Mouse (Mus musculus): ENCODE results near the gene Tgm1.
A peak's percentile ranks its signal among the peaks of the same experiment; 100 is the strongest.

Tgm1 gene

DNA sequence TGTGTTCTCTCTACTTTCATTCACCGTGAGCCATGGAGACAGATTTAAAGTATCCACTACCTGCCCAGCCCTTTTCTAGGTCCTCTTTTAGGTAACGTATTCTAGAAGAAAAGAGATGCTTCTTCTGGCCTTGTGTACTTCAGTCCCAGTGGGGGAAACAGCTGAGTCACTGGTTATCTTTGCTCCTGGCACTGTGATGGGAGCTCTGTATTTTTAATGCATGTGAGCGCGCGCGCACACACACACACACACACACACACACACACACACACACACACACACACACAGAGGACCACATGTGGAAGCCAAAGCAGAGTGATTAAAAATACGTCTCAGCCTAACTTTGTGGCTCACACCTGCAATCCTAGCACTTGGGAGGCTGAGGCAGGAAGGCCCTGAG lies 9.7 kb upstream of the Tgm1 start:
- no peak for DNase-seq (ENCODE audit: low spot score in 2 of 2)

DNA sequence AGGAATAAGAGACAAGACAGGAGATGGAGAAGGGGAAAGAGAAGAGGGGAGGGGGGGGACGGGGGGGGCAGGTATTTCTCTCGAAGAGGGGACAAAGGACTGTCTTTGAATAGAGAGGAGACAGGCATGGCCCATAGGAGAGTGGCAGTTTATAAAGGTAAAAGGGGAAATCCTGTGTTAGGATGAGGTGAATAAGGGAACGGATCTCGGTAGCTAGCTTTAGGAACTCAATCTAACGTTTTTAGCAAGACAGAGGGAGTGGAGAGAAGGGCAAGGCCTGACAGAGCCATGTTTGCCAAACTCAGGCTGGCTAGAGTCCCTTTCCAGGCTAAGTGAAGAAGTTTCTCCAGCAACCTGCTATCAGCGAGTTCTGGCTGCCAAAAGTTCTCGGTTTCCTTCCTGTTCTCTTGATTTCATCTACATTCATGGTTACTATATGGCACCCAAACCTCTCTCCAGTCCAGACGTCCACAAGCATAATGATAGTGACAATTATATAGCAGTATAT lies 8.8 kb upstream of the Tgm1 start:
- no peak for DNase-seq (ENCODE audit: low spot score in 2 of 2)

DNA sequence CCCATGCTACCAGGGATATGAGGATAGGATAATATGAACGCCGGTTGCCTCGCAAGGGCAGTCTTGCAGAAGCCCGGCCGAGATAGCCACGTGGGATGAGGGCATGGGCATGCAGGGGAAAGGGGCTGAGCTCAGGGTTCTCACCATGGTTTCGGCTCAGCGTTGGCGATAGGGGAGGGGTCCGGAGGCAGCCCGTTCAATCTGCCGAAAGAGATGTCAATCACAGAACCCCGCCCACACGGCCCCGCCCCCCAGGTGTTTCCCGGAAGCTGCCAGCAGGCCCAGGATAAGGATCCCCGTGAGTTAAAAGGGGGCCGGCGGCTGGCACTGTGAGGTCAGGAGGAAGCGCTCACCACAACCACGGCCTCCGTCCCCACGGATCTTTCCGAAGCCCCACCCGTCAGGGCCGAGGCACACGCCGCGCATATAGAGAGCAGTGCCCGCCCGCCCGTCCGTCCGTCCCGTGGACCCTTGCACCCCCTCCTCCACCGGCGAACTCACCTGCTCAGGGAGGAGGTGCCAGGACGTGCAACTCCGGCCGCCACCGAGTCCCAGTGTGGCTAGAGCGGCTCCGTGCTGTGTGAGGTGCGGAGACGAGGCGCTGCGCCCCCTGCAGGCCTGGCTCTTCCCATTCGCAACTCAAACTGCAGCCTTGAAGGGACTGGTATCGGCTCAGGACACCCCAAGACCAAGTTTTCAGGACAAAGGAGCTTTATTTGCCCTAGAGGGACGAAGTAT lies 8.1 kb upstream of the Tgm1 start, which contains the start of gene Rabggta:
Gene Rabggta, minus strand, starts transcription at position 564 of the 738 bp plus-strand sequence.
- DNase-seq (ENCODE audit: low spot score in 2 of 2): peak; percentile 85 to 90

DNA sequence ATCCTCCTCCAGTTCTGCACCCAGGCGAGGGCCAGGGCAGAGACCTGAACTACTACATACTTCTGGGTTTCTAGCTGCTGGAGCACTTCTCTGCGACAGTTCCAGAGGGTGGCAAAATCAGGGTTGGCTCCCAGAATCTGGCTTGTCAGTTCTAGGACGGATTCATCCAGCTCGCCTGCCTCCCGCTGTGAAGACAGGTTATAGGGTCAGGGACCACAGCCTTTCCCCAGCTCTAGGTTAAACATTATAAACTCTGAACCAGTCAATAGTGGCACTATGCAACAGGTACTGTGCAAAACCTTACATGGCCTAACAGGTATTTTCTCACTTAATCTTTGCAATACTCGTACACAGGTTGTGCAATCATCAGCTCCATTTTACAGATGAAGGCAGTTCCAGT lies 7.3 kb upstream of the Tgm1 start:
- DNase-seq (ENCODE audit: low spot score in 2 of 2): no peak

DNA sequence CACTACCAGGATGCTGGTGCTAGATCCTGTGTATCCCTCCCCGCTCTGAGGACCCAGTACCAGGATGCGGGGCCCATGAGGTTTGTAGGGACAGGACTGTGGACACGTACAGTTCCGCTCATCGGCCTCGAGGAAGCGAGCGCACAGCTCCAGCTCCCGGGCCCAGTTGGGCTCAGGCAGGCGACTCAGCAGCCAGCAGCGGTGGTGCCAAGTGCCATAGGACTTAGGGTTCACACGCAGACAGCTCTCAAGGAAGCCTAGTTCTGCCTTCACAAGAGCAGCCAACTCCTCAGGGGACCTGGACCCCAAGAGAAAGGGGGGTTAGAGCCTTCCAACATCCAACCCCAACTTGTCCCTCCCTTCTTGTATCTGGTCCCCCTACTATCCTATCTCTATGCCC lies 6.9 kb upstream of the Tgm1 start:
- no peak for DNase-seq (ENCODE audit: low spot score in 2 of 2)

DNA sequence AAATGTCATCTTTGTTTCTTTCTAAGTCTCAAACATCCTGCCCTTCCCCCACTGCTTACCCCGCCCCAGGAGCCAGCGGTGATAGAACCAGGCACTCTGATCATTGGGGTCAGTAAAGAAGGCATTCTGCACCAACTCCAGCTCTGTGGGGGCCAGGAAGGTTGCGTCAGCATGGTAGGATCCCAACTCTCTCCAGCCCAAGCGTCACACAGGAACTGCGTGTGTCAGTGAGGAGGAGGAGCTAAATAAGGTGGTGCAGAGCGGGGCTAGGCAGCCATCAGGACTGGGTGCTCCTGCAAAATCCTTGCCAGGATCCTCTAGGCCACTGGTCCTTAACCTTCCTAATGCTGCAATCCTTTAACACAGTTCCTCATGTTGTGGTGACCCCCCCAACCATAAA lies 6.0 kb upstream of the Tgm1 start:
- DNase-seq (ENCODE audit: low spot score in 2 of 2): no peak

DNA sequence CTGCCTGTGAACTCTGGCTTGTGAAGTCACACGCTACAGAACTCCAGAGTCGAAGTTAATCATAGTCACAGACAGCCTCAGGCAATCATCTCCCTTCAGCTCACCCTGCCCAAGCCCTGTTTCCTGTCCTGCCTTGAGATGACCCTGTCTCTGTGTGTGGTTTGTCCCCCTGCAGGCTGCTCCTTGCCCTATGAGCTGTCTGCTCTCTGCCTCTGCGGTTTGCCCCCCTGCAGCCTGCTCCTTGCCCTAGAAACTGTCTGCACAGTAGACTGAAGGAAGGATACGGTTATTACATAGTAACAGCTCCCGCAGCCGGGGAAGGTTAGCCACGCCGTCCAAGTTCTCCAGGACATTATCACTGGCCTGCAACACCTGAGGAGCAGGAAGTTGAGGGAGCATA lies 3.2 kb upstream of the Tgm1 start:
- no peak for DNase-seq (ENCODE audit: low spot score in 2 of 2)

DNA sequence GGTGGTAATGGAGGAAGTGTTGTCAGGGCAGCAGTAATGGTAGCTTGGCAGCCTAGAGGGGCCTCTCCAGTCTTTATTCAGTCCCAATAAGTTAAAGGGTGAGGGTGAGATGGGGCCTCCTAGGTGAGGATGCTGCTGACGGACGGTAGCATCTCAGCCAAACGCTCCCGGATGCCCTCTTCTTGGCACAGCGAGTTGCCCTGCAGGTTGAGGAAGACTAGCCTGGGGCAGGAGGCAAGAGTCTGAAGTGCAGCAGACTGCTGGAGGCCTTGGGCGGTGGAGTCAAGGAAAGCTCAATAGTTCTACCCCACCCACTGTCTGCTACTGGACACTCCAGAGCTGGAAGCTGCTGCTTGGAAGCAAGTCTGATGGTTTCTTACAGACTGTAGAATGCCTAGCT lies 2.5 kb upstream of the Tgm1 start:
- DNase-seq (ENCODE audit: low spot score in 2 of 2): no peak

DNA sequence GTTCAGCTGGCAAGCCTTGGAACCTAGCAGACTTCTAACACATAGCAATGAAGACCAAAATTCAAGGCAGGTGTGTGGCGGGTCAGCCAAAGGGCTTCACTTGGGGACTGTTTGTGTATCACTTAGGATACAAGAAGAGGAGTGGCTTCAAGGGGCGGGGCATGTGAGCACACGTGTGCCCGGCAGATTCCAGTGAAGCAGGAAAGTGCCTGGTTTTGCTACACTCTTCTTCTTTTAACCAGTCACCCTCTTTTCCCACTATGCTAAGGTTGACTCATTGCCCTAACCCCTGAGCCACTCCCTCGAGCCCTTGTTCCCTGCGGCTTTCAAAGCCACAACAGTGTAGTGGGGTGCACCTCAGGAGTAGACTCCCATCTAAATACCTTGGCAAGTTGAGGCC lies 1.2 kb upstream of the Tgm1 start:
- no peak for DNase-seq (ENCODE audit: low spot score in 2 of 2)

DNA sequence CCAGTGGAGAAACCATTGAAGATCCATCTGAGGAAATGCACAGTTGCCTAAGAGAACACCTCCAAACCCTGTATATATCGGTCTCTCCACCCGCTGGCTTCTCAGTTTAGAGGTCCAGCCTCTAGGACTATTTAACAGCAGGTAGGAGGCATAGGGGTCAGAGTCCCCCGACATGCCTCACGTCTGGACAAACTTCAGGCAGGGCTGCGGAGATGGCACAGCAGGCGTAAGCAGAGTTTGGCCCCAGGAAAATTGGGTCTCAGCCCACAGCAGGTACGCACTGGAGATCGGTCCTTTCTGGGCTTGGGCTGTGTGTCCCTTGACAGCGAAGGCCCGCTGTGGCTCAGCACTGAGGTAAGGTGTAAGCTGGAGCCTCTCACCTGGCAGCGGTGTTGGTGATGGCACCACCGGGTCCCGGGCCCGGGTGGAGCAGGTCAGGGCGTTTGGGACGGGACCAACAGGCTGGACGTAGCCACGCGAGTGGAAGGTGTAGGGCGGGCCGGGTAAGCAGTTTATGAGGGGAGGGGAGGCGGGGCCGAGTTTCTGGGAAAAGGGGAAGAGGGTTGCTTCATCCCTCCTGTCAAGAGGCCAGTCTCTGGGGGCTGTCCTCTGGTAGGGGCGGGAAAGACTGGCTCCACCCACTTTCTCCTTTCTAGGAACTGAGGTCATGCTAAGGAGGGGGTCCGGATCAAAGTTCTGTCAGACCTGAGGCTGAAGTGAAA lies 558 bp downstream of the Tgm1 start:
- DNase-seq (ENCODE audit: low spot score in 2 of 2): no peak

DNA sequence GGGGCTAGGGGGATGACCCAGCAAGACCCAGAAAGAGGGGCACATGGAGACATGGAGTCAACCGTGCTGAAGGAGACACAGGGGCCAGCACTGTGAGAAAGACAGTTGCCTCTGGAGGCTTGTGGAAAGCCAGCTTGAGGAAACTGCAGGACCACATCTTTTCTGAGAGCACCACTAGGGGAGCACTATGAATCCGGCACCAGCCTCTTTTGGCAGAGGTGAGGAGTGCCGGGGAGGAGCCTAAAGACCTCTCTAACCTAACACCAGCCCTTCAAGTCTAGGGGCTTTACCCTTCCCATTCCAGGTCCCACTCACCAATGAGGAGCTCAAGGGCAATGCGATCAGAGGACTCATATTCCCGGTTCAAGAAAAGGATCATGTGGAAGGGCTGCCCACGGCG lies 1.9 kb downstream of the Tgm1 start:
- DNase-seq (ENCODE audit: low spot score in 2 of 2): no peak

DNA sequence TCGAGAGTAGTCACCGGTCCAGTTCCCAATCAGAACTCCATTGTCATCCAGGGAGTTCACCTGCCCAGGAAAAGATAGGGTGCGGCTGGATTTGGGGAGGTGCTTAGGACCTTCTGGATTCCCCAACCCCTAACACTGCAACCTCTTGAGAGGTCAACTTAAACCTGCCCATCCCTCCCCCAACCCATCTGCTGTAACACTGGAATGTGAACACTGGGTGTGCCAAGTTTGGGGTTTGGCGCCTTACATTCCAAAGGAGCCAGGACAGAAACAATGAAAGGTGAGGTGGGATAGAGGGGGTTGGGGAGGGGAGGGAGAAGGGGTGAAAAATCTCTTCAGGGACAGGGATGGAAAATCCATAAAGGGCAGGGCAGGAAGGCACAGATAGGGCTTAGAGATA lies 4.2 kb downstream of the Tgm1 start:
- no peak for DNase-seq (ENCODE audit: low spot score in 2 of 2)

DNA sequence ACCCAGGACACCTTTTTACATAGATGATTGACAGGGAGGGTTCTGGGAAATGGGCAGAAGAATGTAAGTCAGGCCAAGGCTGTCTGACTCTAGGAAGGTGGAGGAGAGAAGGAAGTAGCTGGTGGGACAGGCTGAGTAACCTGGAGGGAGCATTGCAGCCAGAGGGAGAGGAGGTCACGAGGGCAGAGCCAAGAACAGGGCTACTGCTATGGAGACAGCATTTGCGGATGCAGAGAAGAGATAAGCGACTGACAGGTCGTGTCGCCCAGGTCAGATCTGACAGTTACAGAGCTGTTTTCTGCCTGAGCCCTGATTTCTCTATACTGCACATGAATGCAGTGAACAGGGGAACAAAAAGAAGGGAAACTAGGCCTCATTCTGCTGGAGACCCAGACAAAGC lies 6.3 kb downstream of the Tgm1 start:
- no peak for DNase-seq (ENCODE audit: low spot score in 2 of 2)

DNA sequence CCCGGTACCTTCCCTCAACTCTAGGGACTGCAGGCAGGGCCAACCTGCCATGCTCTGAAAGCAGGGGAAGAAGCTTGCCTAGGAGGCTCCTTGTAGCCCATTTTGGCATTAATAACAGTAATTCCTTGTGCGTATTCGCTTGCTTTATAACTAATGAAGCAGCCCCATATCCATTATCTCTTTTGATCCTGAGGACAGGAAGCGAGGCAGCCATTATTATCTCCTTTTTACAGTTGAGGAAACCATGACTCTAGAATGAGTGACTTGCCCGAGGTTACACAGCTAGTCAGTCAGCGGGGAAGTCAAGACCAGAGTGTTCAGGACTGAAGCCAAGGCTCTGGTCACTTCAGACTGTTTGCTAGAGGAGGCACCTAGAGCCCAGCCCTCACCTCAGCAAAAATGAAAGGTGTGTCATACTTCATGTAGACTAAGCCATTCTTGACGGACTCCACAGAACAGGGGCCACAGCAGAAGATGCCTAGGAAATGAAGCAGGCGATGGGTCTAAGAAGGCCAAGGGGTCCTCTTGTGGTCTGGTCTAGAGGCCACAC lies 7.6 kb downstream of the Tgm1 start:
- no peak for DNase-seq (ENCODE audit: low spot score in 2 of 2)

DNA sequence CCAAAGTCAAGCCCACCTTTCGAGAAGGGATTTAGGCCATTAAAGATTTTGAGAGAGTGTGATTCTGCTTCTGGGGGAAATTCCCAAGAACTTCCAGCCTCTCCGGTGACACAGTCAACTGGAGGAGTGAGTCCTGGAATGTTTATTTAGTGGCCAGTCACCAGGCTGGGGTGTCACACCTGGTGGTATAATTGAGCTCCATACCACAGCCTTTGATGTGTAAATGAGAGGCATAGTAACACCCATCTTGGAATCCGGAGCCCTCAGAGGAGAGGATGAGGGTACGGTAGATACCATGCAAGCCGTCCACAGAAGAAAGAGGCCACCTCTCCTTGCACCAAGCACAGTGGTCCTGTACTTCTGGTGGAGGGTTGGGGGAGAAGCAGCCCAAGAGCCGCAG lies 11.0 kb downstream of the Tgm1 start:
- DNase-seq (ENCODE audit: low spot score in 2 of 2): no peak

DNA sequence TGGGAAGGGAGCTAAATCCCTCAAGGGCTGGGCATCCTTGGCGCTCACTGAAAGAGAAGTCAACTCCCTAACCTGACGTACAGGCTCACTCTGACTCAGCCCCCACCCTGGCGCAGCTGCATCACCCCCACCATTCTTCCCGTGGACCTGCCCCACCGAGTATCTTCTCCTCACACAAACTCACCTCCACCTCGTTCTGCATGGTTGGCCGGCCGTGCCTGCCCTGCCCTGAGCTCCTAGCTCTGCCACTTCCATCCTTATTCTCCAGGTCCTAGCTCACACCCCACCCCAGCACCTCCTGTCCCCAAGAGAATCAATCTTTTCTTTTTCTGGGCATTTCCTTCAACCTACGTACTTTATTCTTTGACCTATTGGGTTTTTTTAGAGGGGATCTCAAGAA lies 12.6 kb downstream of the Tgm1 start:
- DNase-seq (ENCODE audit: low spot score in 2 of 2): no peak

DNA sequence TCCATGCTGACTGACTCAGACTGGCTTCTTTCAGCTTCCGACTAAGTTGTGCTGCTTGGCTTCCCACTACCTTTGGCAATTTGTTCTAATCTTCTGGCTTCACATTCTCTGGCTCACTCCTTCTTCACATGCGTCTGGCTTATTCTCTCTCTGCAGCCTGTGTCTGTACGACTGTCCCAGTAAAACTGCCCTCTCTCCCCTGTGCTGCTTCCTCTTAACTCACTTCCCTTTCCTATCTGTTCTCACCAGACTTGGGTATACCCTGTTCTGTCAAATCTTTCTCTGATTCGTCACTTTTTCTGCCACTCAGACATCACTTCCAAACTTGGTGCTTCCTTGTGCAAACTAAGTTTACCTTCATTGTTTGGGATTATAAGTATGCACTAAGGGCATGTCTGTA lies 16.5 kb downstream of the Tgm1 start:
- no peak for DNase-seq (ENCODE audit: low spot score in 2 of 2)

DNA sequence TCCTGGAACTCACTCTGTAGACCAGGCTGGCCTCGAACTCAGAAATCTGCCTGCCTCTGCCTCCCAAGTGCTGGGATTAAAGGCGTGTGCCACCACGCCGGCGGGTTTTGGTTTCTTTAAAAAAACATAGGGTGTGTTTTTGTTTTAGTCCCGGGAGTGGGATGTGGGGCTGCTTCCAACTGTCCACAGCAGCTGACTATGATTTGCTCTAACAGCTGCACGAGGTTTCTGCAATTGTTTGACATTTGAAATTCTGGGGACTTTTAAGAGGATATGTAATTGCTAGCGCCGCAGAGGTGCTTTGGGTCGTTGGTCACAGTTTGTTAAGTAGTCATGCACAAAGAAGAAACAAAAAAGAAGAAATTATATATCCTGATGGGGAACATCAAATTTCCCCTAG lies 24.3 kb downstream of the Tgm1 start:
- DNase-seq (ENCODE audit: low spot score in 2 of 2): no peak

DNA sequence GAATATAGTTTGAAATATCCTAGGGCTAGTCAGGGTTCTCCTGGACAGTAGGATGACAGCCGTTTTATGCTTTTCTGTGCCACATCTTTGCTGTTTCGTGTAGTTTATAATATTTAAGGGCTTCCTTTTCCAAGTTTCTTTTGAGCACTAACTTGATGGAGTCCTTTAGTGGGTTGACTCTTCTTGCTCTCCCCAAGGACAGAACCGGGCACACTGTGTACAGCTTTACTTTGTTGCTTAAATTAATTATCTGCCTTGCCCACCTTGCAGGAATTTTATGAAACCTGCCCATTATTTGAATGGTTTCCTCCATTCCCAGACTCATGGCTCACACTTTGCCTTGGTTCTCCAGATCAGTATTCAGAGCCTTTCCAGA lies 31.6 kb downstream of the Tgm1 start:
- DNase-seq (ENCODE audit: low spot score in 2 of 2): no peak

DNA sequence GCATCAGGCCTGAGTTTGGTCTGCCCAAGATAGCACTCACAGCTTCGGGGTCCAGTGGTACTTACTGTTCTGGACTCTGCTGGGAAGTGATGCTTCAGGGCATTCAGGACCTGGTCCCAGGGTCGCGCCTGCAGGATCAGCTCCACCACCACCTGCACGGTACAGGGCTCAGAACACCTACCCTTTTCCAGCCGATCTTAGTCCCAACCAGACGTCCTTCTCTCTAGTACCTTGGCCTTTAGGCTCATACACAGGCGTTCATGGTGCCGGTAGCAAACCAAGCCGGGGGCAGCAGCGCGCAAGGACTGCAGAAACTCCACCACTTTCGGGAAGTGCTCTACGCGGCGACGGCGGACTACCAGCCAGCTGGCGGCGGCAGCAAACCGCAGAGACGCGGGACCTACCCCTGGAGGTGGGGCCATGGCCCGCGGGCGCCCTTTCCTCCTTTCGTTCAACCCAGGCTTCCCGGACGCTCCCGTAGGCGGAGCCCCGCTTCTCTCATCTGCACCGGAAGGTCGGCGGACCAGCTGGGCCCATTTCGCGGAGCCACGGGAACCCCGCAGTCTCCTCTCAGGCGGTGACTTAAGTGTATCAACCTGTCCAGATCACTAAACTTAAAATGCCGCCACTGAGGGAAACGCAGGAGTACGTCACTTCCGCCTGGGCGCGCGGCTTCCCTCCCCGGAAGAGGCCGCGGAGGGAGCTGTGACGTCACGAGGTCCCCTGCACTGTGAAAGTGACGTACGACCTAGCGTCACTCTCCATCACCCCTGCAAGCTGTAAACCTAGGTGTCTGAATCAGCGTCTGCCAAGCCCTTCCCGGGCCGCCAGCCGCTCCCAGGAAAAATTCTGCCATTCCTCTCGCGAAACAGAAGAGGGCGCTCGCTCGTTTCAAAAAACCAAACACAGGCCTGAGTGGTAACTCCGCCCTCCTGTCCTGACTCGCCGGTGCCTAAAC lies 32.3 kb downstream of the Tgm1 start, which contains the start of gene Tinf2:
Gene Tinf2, minus strand, starts transcription at position 661 of the 958 bp plus-strand sequence.
- peak; percentile 81 to 90 for DNase-seq (ENCODE audit: low spot score in 2 of 2)

DNA sequence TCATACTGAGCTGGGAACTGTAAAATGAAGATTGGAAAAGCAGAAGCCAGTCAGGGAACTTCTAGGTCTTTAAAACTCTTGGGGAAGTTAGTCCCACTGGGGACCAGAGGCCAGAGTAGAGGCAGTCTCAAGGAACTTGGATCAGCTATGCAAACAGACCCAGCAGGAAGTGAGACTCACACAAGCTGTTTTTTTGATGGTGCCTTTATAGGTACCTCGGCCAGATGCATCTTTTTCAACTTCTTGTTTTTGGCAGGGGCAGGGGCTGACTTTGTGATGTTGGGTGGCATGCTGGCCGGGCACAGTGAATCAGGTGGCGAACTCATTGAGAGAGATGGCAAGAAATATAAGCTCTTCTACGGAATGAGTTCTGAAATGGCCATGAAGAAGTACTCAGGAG lies 36.1 kb downstream of the Tgm1 start:
- no peak for DNase-seq (ENCODE audit: low spot score in 2 of 2)

DNA sequence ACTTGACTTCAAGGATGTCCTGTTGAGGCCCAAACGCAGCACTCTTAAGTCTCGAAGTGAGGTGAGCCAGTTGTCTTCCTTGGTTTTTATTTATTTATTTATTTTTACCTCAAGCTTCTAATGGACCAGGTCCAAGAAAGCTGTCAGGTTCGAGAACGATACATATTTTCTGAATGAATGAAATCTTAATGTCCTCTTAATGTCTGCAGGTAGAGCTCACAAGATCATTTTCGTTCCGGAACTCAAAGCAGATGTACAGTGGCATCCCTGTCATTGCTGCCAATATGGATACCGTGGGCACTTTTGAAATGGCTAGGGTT lies 41.0 kb downstream of the Tgm1 start:
- DNase-seq (ENCODE audit: low spot score in 2 of 2): no peak

Data from spleen, postnatal 14 days (tissue).